ENCODE assay signal across 10 mouse cellular contexts in genomic region chr10:85161745-85162351, GRCm38 (mm10). TPM values are rescaled to one million over a fixed set of nuclear protein-coding genes. Genes with fewer than 3 reads are reported as not detected.
DNase-seq lines count a peak whose midpoint lies in the region; ATAC-seq and TF ChIP-seq lines count a peak whose summit lies in the region.
"Had no signal": no experiment of that assay in that cellular context is flagged by ENCODE, and none has a peak within 500 bp of the region (broad histone marks: within the 10 kb centered on the region; RNA-seq: fewer than 3 reads in every experiment).

No protein-coding gene starts in this region.

- peak overlapping the region; percentile 19; the same call in 1 of the 2 replicates for H3K4me2 ChIP-seq in hindbrain, embryonic 15.5 days
- H3K4me2 ChIP-seq in midbrain, embryonic 16.5 days (ENCODE audit: low read length) = peak overlapping the region; percentile 12; the same call in 1 of the 2 replicates
- no peak overlapping the region for H3K4me2 ChIP-seq in midbrain, embryonic 13.5 days (replicated peaks)
- no peak overlapping the region for H3K4me2 ChIP-seq in stomach, postnatal 0 days (replicated peaks; ENCODE audit: low read depth)
- no peak overlapping the region for H3K4me2 ChIP-seq in kidney, embryonic 16.5 days (replicated peaks; ENCODE audit: low read depth, low read length)
- H3K4me2 ChIP-seq: lung, embryonic 15.5 days; stomach, embryonic 15.5 days had no signal

- H3K9me3 ChIP-seq in hindbrain, embryonic 15.5 days = no peaks in the 10 kb centered on the region
- H3K9me3 ChIP-seq in hindbrain, embryonic 10.5 days = no peaks in the 10 kb centered on the region
- H3K9me3 ChIP-seq in midbrain, embryonic 16.5 days (replicated peaks; ENCODE audit: control insufficient read depth, low read length, poor library complexity, severe bottlenecking) = no peaks in the 10 kb centered on the region
- no peaks in the 10 kb centered on the region for H3K9me3 ChIP-seq in midbrain, embryonic 13.5 days
- H3K9me3 ChIP-seq in stomach, postnatal 0 days (ENCODE audit: control insufficient read depth, low read length) = no peaks in the 10 kb centered on the region
- no peaks in the 10 kb centered on the region for H3K9me3 ChIP-seq in kidney, embryonic 16.5 days (ENCODE audit: low read length)
- H3K9me3 ChIP-seq: lung, embryonic 15.5 days; stomach, embryonic 15.5 days had no signal

- H3K4me1 ChIP-seq in hindbrain, embryonic 15.5 days (replicated peaks) = peaks cover 9% of the 10 kb centered on the region
- 0 out of 2 replicates have a peak, but pooled peaks cover 8% of the 10 kb centered on the region for H3K4me1 ChIP-seq in hindbrain, embryonic 10.5 days (replicated peaks)
- peaks cover 12% of the 10 kb centered on the region for H3K4me1 ChIP-seq in midbrain, embryonic 16.5 days (ENCODE audit: control insufficient read depth, insufficient read depth, low read length)
- peaks cover 5% of the 10 kb centered on the region; the same call in 1 of the 2 replicates for H3K4me1 ChIP-seq in midbrain, embryonic 13.5 days (replicated peaks)
- no peaks in the 10 kb centered on the region for H3K4me1 ChIP-seq in stomach, postnatal 0 days (replicated peaks; ENCODE audit: control insufficient read depth, insufficient read depth)
- H3K4me1 ChIP-seq in kidney, embryonic 16.5 days (ENCODE audit: insufficient read depth, low read length) = no peaks in the 10 kb centered on the region
- H3K4me1 ChIP-seq: lung, embryonic 15.5 days; stomach, embryonic 15.5 days had no signal

- ATAC-seq in hindbrain, embryonic 15.5 days (ENCODE audit: low FRiP score, low read depth) = peak; percentile 84
- peak; percentile 94 for ATAC-seq in midbrain, embryonic 16.5 days
- ATAC-seq in midbrain, embryonic 13.5 days = no peak
- peak; percentile 35; the same call in 1 of the 2 replicates for ATAC-seq in granulocyte monocyte progenitor cell, adult 5-6 weeks (replicated peaks; ENCODE audit: poor library complexity, severe bottlenecking)
- peak; percentile 91 for ATAC-seq in stomach, postnatal 0 days (ENCODE audit: low FRiP score, low TSS enrichment)
- ATAC-seq in kidney, embryonic 16.5 days (ENCODE audit: low FRiP score, low TSS enrichment) = no peak

- no peak overlapping the region for H3K9ac ChIP-seq in hindbrain, embryonic 15.5 days
- H3K9ac ChIP-seq in midbrain, embryonic 16.5 days (ENCODE audit: low read depth, low read length) = no peak overlapping the region
- H3K9ac ChIP-seq in midbrain, embryonic 13.5 days (replicated peaks) = no peak overlapping the region
- H3K9ac ChIP-seq in stomach, postnatal 0 days (ENCODE audit: low read length) = no peak overlapping the region
- H3K9ac ChIP-seq in kidney, embryonic 16.5 days (replicated peaks; ENCODE audit: low read length) = no peak overlapping the region
- H3K9ac ChIP-seq: lung, embryonic 15.5 days; stomach, embryonic 15.5 days had no signal

- no peaks in the 10 kb centered on the region for H3K27me3 ChIP-seq in hindbrain, embryonic 15.5 days
- H3K27me3 ChIP-seq in hindbrain, embryonic 10.5 days (ENCODE audit: insufficient read depth, poor library complexity, severe bottlenecking) = no peaks in the 10 kb centered on the region
- H3K27me3 ChIP-seq in midbrain, embryonic 16.5 days (ENCODE audit: control insufficient read depth, insufficient read depth, low read depth, low read length) = no peaks in the 10 kb centered on the region
- no peaks in the 10 kb centered on the region for H3K27me3 ChIP-seq in midbrain, embryonic 13.5 days
- no peaks in the 10 kb centered on the region for H3K27me3 ChIP-seq in stomach, postnatal 0 days (ENCODE audit: control insufficient read depth, insufficient read depth, low read length)
- no peaks in the 10 kb centered on the region for H3K27me3 ChIP-seq in kidney, embryonic 16.5 days (ENCODE audit: insufficient read depth, low read length)
- H3K27me3 ChIP-seq: lung, embryonic 15.5 days; stomach, embryonic 15.5 days had no signal

- no peak for DNase-seq in hindbrain, embryonic 10.5 days (ENCODE audit: low spot score)
- DNase-seq in stomach, postnatal 0 days (ENCODE audit: low spot score) = no peak
- DNase-seq: gastrocnemius, postnatal 25 days had no signal

- no peak overlapping the region; the same call in 1 of the 2 replicates for H3K27ac ChIP-seq in hindbrain, embryonic 15.5 days (replicated peaks)
- H3K27ac ChIP-seq in hindbrain, embryonic 10.5 days = no peak overlapping the region
- peak overlapping the region; percentile 69; the same call in 1 of the 2 replicates for H3K27ac ChIP-seq in midbrain, embryonic 16.5 days (ENCODE audit: low read length)
- no peak overlapping the region for H3K27ac ChIP-seq in midbrain, embryonic 13.5 days
- 0 out of 2 replicates have a peak overlapping the region, but pooled peaks have one; percentile 24 for H3K27ac ChIP-seq in stomach, postnatal 0 days (replicated peaks)
- H3K27ac ChIP-seq in kidney, embryonic 16.5 days (ENCODE audit: low read length) = no peak overlapping the region
- H3K27ac ChIP-seq: lung, embryonic 15.5 days; stomach, embryonic 15.5 days had no signal

- no peak for TF ChIP-seq CTCF in stomach, postnatal 0 days (IDR thresholded peaks at IDR 0.05; ENCODE audit: low read depth)

- WGBS in hindbrain, embryonic 15.5 days = 63% methylated on average over 5 of the region's 5 CpGs
- 84% methylated on average over 5 of the region's 5 CpGs for WGBS in hindbrain, embryonic 10.5 days
- 68% methylated on average over 5 of the region's 5 CpGs for WGBS in midbrain, embryonic 16.5 days
- 84% methylated on average over 5 of the region's 5 CpGs for WGBS in midbrain, embryonic 13.5 days
- 57% methylated on average over 5 of the region's 5 CpGs for WGBS in stomach, postnatal 0 days
- WGBS in kidney, embryonic 16.5 days = 79% methylated on average over 5 of the region's 5 CpGs

- peak; percentile 47 for TF ChIP-seq EP300 in stomach, postnatal 0 days (optimal IDR thresholded peaks at IDR 0.05)

- no peaks in the 10 kb centered on the region for H3K36me3 ChIP-seq in hindbrain, embryonic 15.5 days
- H3K36me3 ChIP-seq in hindbrain, embryonic 10.5 days = no peaks in the 10 kb centered on the region
- H3K36me3 ChIP-seq in midbrain, embryonic 16.5 days (ENCODE audit: control insufficient read depth, insufficient read depth, low read length) = no peaks in the 10 kb centered on the region
- H3K36me3 ChIP-seq in midbrain, embryonic 13.5 days = no peaks in the 10 kb centered on the region
- no peaks in the 10 kb centered on the region for H3K36me3 ChIP-seq in stomach, postnatal 0 days (ENCODE audit: control insufficient read depth, insufficient read depth, low read length)
- H3K36me3 ChIP-seq in kidney, embryonic 16.5 days (ENCODE audit: insufficient read depth, low read length) = no peaks in the 10 kb centered on the region
- H3K36me3 ChIP-seq: lung, embryonic 15.5 days; stomach, embryonic 15.5 days had no signal

- H3K4me3 ChIP-seq in hindbrain, embryonic 15.5 days = no peak overlapping the region
- H3K4me3 ChIP-seq in hindbrain, embryonic 10.5 days = no peak overlapping the region
- no peak overlapping the region for H3K4me3 ChIP-seq in midbrain, embryonic 16.5 days (ENCODE audit: low read depth, low read length)
- no peak overlapping the region for H3K4me3 ChIP-seq in midbrain, embryonic 13.5 days (replicated peaks)
- H3K4me3 ChIP-seq in stomach, postnatal 0 days (ENCODE audit: low read depth, low read length) = no peak overlapping the region
- H3K4me3 ChIP-seq in kidney, embryonic 16.5 days (ENCODE audit: low read length) = no peak overlapping the region
- H3K4me3 ChIP-seq: lung, embryonic 15.5 days; stomach, embryonic 15.5 days had no signal

RNA-seq across cellular contexts. Expression of gene Cry1, which starts 23.0 kb away (rescaled TPM):
- polyA plus RNA-seq in hindbrain, embryonic 15.5 days (2015; fragmentation: Nextera tagmentation; extraction: Ambion mirVana) = 36.0 and 36.7 TPM in 2 replicates
- polyA plus RNA-seq in hindbrain, embryonic 10.5 days (2016; fragmentation: Nextera tagmentation; extraction: Ambion mirVana) = 28.2 and 35.7 TPM in 2 replicates
- 41.8 and 43.5 TPM in 2 replicates for polyA plus RNA-seq in midbrain, embryonic 16.5 days (2015; fragmentation: Nextera tagmentation; extraction: Ambion mirVana)
- polyA plus RNA-seq in midbrain, embryonic 13.5 days (2015; fragmentation: Nextera tagmentation; extraction: Ambion mirVana) = 31.3 and 31.7 TPM in 2 replicates
- 24.6 and 40.3 TPM in 2 replicates for total RNA-seq in granulocyte monocyte progenitor cell, adult 5-6 weeks (2014; fragmentation: Nextera tagmentation)
- total RNA-seq in granulocyte monocyte progenitor cell, adult 5-6 weeks (2017) = 15.7 and 19.7 TPM in 2 replicates
- 16.5 and 16.7 TPM in 2 replicates for polyA plus RNA-seq in stomach, postnatal 0 days (2015; fragmentation: Nextera tagmentation; extraction: Ambion mirVana)
- polyA plus RNA-seq in kidney, embryonic 16.5 days (2015; fragmentation: Nextera tagmentation; extraction: Ambion mirVana) = 27.8 and 29.0 TPM in 2 replicates

RNA-seq across cellular contexts. Expression of gene Mterf2, which starts 34.0 kb away (rescaled TPM):
- polyA plus RNA-seq in hindbrain, embryonic 15.5 days (2015; fragmentation: Nextera tagmentation; extraction: Ambion mirVana) = 28.7 and 30.7 TPM in 2 replicates
- polyA plus RNA-seq in hindbrain, embryonic 10.5 days (2016; fragmentation: Nextera tagmentation; extraction: Ambion mirVana) = 26.7 and 28.1 TPM in 2 replicates
- polyA plus RNA-seq in midbrain, embryonic 16.5 days (2015; fragmentation: Nextera tagmentation; extraction: Ambion mirVana) = 25.1 and 27.7 TPM in 2 replicates
- polyA plus RNA-seq in midbrain, embryonic 13.5 days (2015; fragmentation: Nextera tagmentation; extraction: Ambion mirVana) = 31.8 and 37.0 TPM in 2 replicates
- total RNA-seq in granulocyte monocyte progenitor cell, adult 5-6 weeks (2014; fragmentation: Nextera tagmentation) = 3.4 TPM in 1 of 2 replicates, not detected in the other
- 9.2 and 12.0 TPM in 2 replicates for total RNA-seq in granulocyte monocyte progenitor cell, adult 5-6 weeks (2017)
- 5.4 and 7.2 TPM in 2 replicates for polyA plus RNA-seq in stomach, postnatal 0 days (2015; fragmentation: Nextera tagmentation; extraction: Ambion mirVana)
- polyA plus RNA-seq in kidney, embryonic 16.5 days (2015; fragmentation: Nextera tagmentation; extraction: Ambion mirVana) = 13.7 and 16.7 TPM in 2 replicates

RNA-seq across cellular contexts. Expression of gene Tmem263, which starts 59.4 kb away (rescaled TPM):
- polyA plus RNA-seq in hindbrain, embryonic 15.5 days (2015; fragmentation: Nextera tagmentation; extraction: Ambion mirVana) = 53.3 and 54.8 TPM in 2 replicates
- 45.3 and 49.3 TPM in 2 replicates for polyA plus RNA-seq in hindbrain, embryonic 10.5 days (2016; fragmentation: Nextera tagmentation; extraction: Ambion mirVana)
- 54.4 and 61.5 TPM in 2 replicates for polyA plus RNA-seq in midbrain, embryonic 16.5 days (2015; fragmentation: Nextera tagmentation; extraction: Ambion mirVana)
- polyA plus RNA-seq in midbrain, embryonic 13.5 days (2015; fragmentation: Nextera tagmentation; extraction: Ambion mirVana) = 55.9 and 59.9 TPM in 2 replicates
- 23.5 and 25.0 TPM in 2 replicates for total RNA-seq in granulocyte monocyte progenitor cell, adult 5-6 weeks (2014; fragmentation: Nextera tagmentation)
- total RNA-seq in granulocyte monocyte progenitor cell, adult 5-6 weeks (2017) = 16.1 and 17.6 TPM in 2 replicates
- 26.2 and 29.1 TPM in 2 replicates for polyA plus RNA-seq in stomach, postnatal 0 days (2015; fragmentation: Nextera tagmentation; extraction: Ambion mirVana)
- polyA plus RNA-seq in kidney, embryonic 16.5 days (2015; fragmentation: Nextera tagmentation; extraction: Ambion mirVana) = 70.8 and 75.8 TPM in 2 replicates

RNA-seq across cellular contexts. Expression of gene Fhl4, which starts 59.6 kb away (rescaled TPM):
- polyA plus RNA-seq in hindbrain, embryonic 15.5 days (2015; fragmentation: Nextera tagmentation; extraction: Ambion mirVana) = 1.5 and 2.5 TPM in 2 replicates
- polyA plus RNA-seq in hindbrain, embryonic 10.5 days (2016; fragmentation: Nextera tagmentation; extraction: Ambion mirVana) = 1.2 and 1.3 TPM in 2 replicates
- 2.4 and 2.6 TPM in 2 replicates for polyA plus RNA-seq in midbrain, embryonic 16.5 days (2015; fragmentation: Nextera tagmentation; extraction: Ambion mirVana)
- polyA plus RNA-seq in midbrain, embryonic 13.5 days (2015; fragmentation: Nextera tagmentation; extraction: Ambion mirVana) = 1.8 and 2.7 TPM in 2 replicates
- 0.88 and 1.5 TPM in 2 replicates for total RNA-seq in granulocyte monocyte progenitor cell, adult 5-6 weeks (2014; fragmentation: Nextera tagmentation)
- total RNA-seq in granulocyte monocyte progenitor cell, adult 5-6 weeks (2017) = 1.2 and 2.0 TPM in 2 replicates
- polyA plus RNA-seq in stomach, postnatal 0 days (2015; fragmentation: Nextera tagmentation; extraction: Ambion mirVana) = 0.46 and 0.50 TPM in 2 replicates
- 0.76 and 1.4 TPM in 2 replicates for polyA plus RNA-seq in kidney, embryonic 16.5 days (2015; fragmentation: Nextera tagmentation; extraction: Ambion mirVana)

Comparison
In these comparisons a context has a peak if more than half of its experiments do, and no peak if none do; other contexts are left out.
1. ATAC-seq: peak in hindbrain, embryonic 15.5 days (single experiment), midbrain, embryonic 16.5 days (single experiment), granulocyte monocyte progenitor cell, adult 5-6 weeks (single experiment) and stomach, postnatal 0 days (single experiment); none in midbrain, embryonic 13.5 days (single experiment) and kidney, embryonic 16.5 days (single experiment).
2. H3K27ac ChIP-seq: peak in midbrain, embryonic 16.5 days (single experiment) and stomach, postnatal 0 days (single experiment); none in hindbrain, embryonic 15.5 days (single experiment), hindbrain, embryonic 10.5 days (single experiment), midbrain, embryonic 13.5 days (single experiment) and kidney, embryonic 16.5 days (single experiment).
3. H3K4me2 ChIP-seq: peak in hindbrain, embryonic 15.5 days (single experiment) and midbrain, embryonic 16.5 days (single experiment); none in midbrain, embryonic 13.5 days (single experiment), stomach, postnatal 0 days (single experiment) and kidney, embryonic 16.5 days (single experiment).